Mouse (Mus musculus) T-helper 2 cell (primary cell): ENCODE data around the gene Rbm45.

Experiments used
- in situ Hi-C: fragments of 300-600 bp; cut with MboI, MseI; formaldehyde crosslinking; loops from one replicate; pipeline ENCODE4 v1.15.1; 2025; ENCODE audit warnings: high pct_unique_total_duplicates

Gene Rbm45

DNA sequence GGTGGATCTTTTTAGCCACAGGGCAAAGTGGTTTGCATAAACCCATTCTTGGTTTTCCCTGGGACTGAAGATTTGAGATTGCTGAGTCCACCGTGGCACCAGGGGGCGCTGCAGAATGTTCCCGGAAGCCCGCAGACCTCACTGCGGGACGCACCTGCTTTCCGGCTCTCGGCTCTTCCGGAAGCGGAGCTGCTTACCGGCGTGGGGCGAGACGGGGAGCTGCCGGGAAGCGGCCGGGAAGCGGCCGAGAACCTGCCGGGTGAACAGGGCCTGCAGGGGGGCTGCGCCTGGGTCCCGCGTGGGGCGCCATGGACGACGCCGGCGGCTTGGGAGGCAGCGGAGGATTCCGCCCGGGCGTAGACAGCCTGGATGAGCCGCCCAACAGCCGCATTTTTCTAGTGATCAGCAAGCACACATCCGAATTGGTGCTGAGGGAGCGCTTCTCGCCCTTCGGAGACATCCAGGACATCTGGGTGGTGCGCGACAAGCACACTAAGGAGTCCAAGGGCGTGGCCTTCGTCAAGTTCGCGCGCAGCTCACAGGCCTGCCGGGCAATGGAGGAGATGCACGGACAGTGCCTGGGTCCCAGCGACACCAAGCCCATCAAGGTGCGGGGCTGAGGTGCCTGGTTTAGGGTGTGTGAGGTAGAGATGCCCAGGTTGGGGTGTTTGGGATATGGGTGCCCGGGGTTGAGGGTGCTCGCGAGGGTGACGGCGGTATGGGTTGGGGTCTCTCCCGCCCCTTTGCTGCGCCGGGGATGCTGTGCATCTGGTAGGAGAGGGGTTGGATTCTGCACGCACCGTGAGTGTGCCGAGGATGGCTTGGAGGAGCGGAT, at the start of gene Rbm45:
TSS of gene Rbm45 (plus strand) at position 164 of the 835 bp plus-strand sequence.
- in situ Hi-C loops: loop anchor here (5.0 to 10.0 kb wide), 2 partner anchors 245 to 312 kb away; no protein-coding TSS in a partner anchor

DNA sequence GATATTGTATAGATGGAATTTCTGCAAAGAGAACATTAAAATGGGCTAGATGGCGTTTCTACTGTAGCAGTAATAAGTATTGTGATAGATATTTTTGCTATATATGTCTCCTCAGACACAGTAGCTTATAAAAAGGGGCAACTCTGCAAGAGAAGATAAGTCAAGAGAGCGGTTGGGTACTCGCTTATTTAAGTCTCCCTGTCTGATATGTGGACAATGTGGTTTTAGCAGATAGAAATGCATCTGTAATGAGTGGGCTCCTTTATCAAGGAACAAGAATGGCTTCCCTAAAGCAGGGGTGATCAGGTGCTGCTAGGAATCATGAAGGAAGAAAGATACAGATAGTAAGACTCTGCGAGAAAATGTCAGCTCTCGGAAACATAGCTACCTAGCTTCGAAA, 49.4 kb upstream of the Rbm45 start:
- in situ Hi-C loops: no loop called here

- in situ Hi-C loops: no loop called here
Observed at GRCm38 (mm10) chr2:76323185-76323875, 46.5 kb upstream of the Rbm45 start.

GRCm38 (mm10) chr2:76324463-76324862, 45.3 kb upstream of the Rbm45 start:
- in situ Hi-C loops: no loop called here

DNA sequence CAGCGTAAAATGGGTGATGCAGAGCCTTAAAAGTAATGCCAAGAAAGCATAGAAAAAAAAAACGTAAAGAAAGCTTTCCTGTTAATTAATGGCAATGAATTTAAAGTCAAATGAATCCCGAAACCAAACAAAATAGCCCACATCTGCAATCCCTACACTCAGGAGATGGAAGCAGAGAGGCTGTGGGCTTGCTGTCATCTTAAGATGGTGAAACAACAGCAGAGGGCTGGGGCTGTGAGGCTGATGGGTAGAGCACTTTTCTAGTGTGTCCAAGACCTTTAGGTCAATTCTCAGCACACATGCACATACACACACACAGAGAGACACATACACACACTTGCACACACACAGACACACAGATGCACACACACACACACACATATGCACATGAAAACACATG, 43.6 kb upstream of the Rbm45 start:
- in situ Hi-C loops: no loop called here

GRCm38 (mm10) chr2:76330081-76330480, 39.7 kb upstream of the Rbm45 start:
- in situ Hi-C loops: no loop called here

DNA sequence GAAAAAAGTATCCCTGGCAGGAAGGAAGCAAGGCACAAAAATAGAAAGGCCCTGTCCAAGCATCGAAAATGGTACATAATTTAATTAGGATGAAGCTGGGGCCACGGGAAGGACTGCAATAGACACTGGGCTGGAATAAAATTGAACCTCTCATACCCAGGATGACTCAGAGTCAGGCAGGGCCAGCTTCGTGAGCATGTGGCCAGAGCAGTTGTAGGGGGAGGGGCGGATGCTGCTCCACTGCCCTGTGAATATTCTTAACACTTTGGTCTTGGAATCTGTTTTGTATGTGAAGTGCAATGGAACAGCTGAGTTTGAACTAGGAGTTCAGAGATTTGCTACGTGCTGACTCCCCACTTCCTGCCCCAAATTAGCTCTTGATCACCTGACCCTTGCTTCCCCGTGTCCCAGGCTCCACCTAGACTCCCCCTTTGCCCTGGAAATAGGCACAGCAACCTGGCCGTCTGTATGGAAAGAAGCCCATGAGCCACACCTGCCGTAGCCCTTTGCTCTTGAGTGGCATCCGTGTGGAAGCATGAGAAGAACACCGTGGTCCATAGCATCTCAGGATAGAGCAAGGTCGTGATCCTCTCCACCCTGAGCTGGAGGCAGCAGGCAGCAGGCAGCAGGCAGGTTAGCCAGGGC, 37.5 kb upstream of the Rbm45 start:
- in situ Hi-C loops: no loop called here

GRCm38 (mm10) chr2:76334596-76334995, 35.2 kb upstream of the Rbm45 start:
- in situ Hi-C loops: no loop called here

DNA sequence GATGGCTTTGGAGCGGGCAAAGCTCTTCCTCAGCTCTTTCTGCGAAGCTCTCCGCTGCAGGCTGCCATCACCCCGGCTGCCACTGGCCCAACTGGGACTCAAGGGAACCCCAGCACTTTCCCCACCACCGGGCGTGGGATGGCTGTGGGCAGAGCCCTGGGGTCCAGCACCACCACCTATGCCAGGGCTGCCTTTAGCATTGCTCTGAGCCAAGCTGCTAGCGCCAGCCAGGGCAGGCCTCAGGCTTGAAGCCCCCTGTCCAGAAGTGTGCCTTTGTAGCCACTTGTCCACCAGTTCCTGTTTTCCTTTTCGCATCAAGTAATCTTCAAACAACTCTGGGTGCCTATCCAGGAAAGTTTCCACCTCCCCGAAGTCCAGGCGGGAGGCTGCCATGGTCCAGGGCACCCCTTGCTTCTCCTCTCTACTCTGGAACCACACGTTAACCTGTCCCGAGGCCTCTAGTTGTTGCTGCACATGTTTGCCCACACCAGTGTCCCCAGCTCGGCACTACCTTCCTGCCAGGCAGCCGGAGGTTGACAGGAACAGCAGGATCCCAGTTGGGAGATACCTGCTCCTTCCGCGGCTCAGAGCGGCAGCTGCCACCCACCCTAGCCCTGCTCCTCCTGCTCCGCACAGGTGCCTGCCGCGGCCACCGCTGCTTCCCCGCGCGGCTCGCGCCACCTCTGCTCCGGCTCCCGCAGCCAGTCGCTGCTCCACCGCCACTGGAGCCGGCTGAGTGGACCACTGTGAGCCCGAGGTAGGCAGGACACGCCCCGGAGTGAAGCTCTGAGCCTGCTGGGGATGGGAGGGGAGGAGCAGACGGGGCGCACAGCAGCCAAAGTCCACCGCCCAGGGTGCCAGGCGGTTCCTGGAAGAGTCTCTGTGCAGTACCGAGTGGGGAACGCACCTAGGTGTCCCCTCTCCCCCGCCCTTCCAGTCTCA, 31.3 kb upstream of the Rbm45 start, which contains the start of gene Pde11a:
TSS of gene Pde11a (minus strand) at position 560 of the 942 bp plus-strand sequence.
- in situ Hi-C loops: loop anchor here (5.0 kb wide), 1 partner anchor 211 kb away; no protein-coding TSS in a partner anchor

- in situ Hi-C loops: no loop called here
Observed at GRCm38 (mm10) chr2:76342146-76342545, 27.6 kb upstream of the Rbm45 start.

DNA sequence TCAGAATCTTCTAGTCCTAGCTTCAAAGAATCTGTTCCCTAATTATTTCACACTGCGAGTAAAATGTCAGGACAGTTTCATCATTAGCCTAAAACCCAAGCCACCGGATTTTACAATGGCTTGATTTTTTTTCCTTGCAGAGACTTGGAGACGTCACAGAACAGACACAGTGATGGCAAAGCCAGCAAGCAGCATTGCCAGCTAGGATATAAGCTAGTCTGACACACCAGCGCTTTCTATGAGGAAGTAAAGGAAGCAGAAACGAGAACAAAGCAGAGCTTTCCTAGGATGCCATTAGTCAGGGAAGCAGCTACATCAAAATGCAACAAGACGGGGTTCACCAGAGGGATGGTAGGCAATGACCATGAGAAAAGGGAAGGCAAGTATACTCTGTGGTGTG, 21.9 kb upstream of the Rbm45 start:
- in situ Hi-C loops: no loop called here

DNA sequence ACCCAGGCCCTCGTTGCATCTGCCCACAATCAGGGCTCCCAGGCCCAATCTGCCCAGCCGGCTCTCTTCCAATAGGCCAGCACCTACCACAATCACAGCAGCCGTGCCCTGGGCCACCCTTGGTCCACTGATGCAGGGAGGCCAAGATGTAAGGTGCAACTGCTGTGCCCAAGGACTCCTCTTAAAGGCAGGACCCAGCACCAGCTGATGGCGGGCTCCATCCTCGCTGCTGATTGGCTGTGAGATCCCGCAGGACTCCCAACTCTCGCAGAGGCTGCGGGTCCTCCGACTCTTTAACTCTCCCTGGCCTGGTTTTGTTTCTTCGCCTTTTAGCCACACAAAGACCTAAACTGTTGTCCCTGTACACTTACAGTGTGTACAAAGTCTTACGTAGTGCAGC, 9.6 kb upstream of the Rbm45 start, which contains the start of gene Cyct:
TSS of gene Cyct (minus strand) at position 225 of the 400 bp plus-strand sequence.
- in situ Hi-C loops: loop anchor here (10.0 kb wide), 1 partner anchor 235 kb away; no protein-coding TSS in a partner anchor

GRCm38 (mm10) chr2:76362111-76362510, 7.7 kb upstream of the Rbm45 start:
- in situ Hi-C loops: loop anchor here (10.0 kb wide), 1 partner anchor 237 kb away; no protein-coding TSS in a partner anchor

GRCm38 (mm10) chr2:76365811-76366210, 4.0 kb upstream of the Rbm45 start:
- in situ Hi-C loops: loop anchor here (10.0 kb wide), 1 partner anchor 241 kb away; no protein-coding TSS in a partner anchor

GRCm38 (mm10) chr2:76367188-76367922, 2.4 kb upstream of the Rbm45 start:
- in situ Hi-C loops: loop anchor here (10.0 kb wide), 1 partner anchor 243 kb away; no protein-coding TSS in a partner anchor

DNA sequence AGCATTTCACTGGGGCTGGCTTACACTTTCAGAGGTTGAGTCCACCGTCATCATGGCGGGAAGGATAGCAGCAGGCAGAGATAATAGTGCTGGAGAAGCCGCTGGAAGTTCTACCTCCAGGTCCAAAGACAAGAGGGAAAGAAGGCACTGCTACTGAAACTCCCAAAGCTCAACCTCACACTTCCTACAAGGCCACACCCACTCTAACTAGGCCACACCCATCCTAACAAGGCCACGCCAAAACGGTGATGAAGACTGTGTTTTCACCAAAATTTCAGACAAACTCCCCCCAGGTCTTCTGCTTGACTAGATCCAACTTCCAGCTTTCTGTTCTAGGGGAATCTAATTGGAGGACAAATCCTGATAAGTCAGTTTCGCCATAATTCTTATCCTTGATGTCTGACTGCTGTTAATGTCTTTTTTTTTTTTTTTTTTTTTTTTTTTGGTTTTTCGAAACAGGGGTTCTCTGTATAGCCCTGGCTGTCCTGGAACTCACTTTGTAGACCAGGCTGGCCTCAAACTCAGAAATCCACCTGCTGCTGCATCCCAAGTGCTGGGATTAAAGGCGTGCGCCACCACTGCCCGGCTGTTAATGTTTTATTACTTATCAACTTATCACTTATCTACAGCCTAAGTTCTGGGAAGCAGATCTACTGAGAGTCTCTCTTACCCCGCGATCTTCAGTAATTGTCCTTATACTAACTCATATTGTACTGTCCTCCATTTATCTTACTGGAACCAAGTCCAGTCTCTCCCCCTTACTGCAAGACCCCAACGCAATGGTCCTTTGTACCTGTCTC, 723 bp upstream of the Rbm45 start:
- in situ Hi-C loops: loop anchor here (10.0 kb wide), 1 partner anchor 244 kb away; no protein-coding TSS in a partner anchor

DNA sequence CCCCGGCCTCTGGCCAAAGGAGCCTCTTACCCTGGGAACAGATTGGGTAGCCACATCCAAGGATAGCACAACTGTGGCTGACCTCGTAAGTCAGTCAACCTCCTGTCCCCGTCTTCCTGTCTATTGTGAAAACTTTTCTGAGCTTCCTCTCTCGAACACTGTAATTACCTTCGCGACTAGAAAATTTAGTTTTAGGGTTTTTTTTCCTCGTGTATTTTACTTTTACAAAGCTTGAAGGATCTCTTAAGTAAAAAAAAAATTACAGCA, 805 bp downstream of the Rbm45 start:
- in situ Hi-C loops: loop anchor here (5.0 kb wide), 1 partner anchor 312 kb away; no protein-coding TSS in a partner anchor

DNA sequence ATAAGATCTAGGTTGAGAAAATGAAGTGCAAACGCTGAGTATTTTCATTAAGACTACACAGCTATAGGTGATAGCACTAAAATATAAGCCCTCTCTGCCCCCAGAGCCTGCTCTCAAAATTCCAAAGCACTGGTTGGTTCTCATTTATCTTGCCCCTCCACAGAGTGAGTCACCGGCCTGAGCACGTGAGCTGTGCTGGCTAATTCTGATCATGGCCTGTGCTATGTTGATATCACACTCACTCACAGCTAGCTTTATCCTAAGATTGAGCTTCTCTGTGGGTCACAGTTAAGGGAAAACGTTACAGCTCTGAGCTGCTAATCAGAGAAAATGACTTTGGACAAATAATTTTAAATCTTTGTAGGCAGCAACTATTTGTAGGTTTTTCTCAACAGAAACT, 2.5 kb downstream of the Rbm45 start:
- in situ Hi-C loops: loop anchor here (5.0 kb wide), 1 partner anchor 310 kb away; no protein-coding TSS in a partner anchor
